Mouse (Mus musculus) G1E (cell line): ENCODE results near the gene Zfp710. TPM values are rescaled to one million over a fixed set of nuclear protein-coding genes. Genes with fewer than 3 reads are reported as not detected.
A peak's percentile ranks its signal among the peaks of the same experiment; 100 is the strongest.
"Not testable (repeated sequence)": the region's sequence is repeated elsewhere in the genome, so short reads cannot be mapped to it uniquely, and the experiment has no call there.

Experiments used
- ATAC-seq: 2 replicates; pipeline ENCODE4 v1.8.0; 2016; ENCODE audit warnings: mild to moderate bottlenecking; ENCODE audit not compliant: insufficient number of reproducible peaks, poor library complexity, low FRiP score, severe bottlenecking; ENCODE audit errors: extremely low read depth
- DNase-seq: peaks from one replicate; pipeline ENCODE4 v3.0.0; 2012; ENCODE audit warnings: low spot score
- H3K27me3 ChIP-seq: 2 replicates; pipeline ENCODE4 v1.6.1; 2012; ENCODE audit warnings: mild to moderate bottlenecking, low read length, inconsistent platforms; ENCODE audit not compliant: insufficient read depth
- H3K36me3 ChIP-seq: replicated peaks from 2 replicates; pipeline ENCODE3; 2012; ENCODE audit warnings: mild to moderate bottlenecking, inconsistent platforms
- H3K4me1 ChIP-seq: 2 replicates; pipeline ENCODE4 v1.6.1; 2012; ENCODE audit warnings: low read depth, low read length, inconsistent platforms, mixed read lengths; ENCODE audit not compliant: insufficient read depth
- H3K4me3 ChIP-seq: 2 replicates; pipeline ENCODE4 v1.5.1; 2012; ENCODE audit warnings: low read depth, mild to moderate bottlenecking, inconsistent platforms, low read length, moderate library complexity, mixed read lengths
- H3K9me3 ChIP-seq: replicated peaks from 2 replicates; pipeline ENCODE4 v1.6.1; 2012; ENCODE audit warnings: inconsistent platforms
- CTCF ChIP-seq: IDR thresholded peaks from 2 replicates; pipeline ENCODE4 v1.5.1; 2012; ENCODE audit warnings: low read depth, low read length, inconsistent platforms, mixed read lengths
- GATA1 ChIP-seq: IDR thresholded peaks from 2 replicates; pipeline ENCODE4 v1.6.1; 2012; ENCODE audit warnings: borderline replicate concordance, low read length, inconsistent platforms, mixed read lengths
- GATA2 ChIP-seq: IDR thresholded peaks from 2 replicates; pipeline ENCODE4 v1.6.1; 2012; ENCODE audit warnings: low read depth, low read length, inconsistent platforms, borderline replicate concordance
- POLR2AphosphoS5 ChIP-seq: IDR thresholded peaks from 2 replicates; pipeline ENCODE4 v1.6.1; 2012; ENCODE audit warnings: low read depth, low read length, inconsistent platforms; ENCODE audit not compliant: insufficient replicate concordance
- TAL1 ChIP-seq: conservative IDR thresholded peaks from 2 replicates; pipeline ENCODE4 v1.6.1; 2012; ENCODE audit warnings: low read depth, low read length, inconsistent platforms, mixed read lengths
- polyA plus RNA-seq: library from polyadenylated mRNA; stranded (reverse); fragments of >175 nt; gene quantifications from 2 replicates; pipeline ENCODE4 v1.2.3, GENCODE M21; 2012
- total RNA-seq, 2 experiments: library from RNA; stranded (forward) in 1 of 2; stranded (reverse) in 1 of 2; fragments of 200-1000 nt in 1 of 2; fragments of >200 nt in 1 of 2; fragmentation: Nextera tagmentation in 1 of 2; gene quantifications; 2 replicates each; pipeline ENCODE4 v1.2.3; 2014 to 2017

Gene Zfp710
- total and polyA plus RNA-seq, 3 experiments, result 10.7 to 53.7 (median 25.1) TPM

DNA sequence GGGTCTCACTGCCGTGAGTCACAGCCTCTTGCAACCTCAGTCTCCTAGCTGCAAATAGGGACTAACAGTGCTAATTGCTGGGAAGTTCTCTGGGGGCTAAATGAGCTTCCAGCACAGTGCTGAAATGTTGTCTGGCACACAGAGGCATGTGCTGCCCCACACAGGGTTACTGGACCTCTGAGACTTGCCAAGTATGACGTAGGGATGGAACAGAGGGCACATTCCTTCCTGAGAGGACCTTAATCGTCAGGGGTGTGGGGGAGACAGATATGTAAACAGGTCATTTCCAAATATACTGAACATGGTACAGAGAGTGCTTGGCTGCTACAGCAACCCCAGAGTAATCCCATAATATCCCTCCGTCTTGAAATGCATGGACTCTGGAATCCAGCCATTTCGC lies 96.5 kb downstream of the Zfp710 start:
- Histone ChIP-seq H3K9me3 (no peaks in the 10 kb centered on the region), H3K4me3 (no peak overlapping the region), H3K4me1 (peaks cover 39% of the 10 kb centered on the region), H3K36me3 (no peaks in the 10 kb centered on the region), H3K27me3 (no peaks in the 10 kb centered on the region; the same call in 1 of the 2 replicates)
- no peak for TF ChIP-seq POLR2AphosphoS5
- no peak for ATAC-seq
- DNase-seq, result no peak

DNA sequence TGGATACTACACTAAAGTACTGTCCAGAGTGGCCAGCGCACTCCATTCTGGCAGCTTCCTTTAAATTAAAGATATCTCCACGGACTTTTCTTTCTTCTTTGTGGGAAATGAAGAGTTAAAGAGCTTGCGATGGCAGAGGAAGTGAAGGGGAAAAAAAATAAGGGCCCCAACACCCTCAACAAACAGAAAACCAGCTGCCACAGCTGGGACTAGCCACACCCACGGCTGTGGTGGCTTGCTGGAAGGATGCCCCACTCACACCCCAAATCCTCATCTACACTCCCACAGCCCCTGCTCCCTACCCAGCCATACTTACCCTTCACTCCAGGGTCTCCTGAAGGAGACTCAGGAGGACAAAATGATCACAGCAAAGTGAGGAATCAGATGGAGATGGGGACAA lies 98.5 kb downstream of the Zfp710 start:
- Histone ChIP-seq H3K9me3 (no peaks in the 10 kb centered on the region), H3K36me3 (no peaks in the 10 kb centered on the region), H3K27me3 (no peaks in the 10 kb centered on the region), H3K4me1 (peaks cover 41% of the 10 kb centered on the region), H3K4me3 (peak overlapping the region; percentile 45; the same call in 1 of the 2 replicates)
- ATAC-seq (no peak; the same call in 1 of the 2 replicates), DNase-seq (peak; percentile 59)
- no peak for TF ChIP-seq CTCF
- TF ChIP-seq POLR2AphosphoS5, result no peak
- TF ChIP-seq TAL1, result no peak
- TF ChIP-seq GATA1, result no peak
- TF ChIP-seq GATA2, result no peak

DNA sequence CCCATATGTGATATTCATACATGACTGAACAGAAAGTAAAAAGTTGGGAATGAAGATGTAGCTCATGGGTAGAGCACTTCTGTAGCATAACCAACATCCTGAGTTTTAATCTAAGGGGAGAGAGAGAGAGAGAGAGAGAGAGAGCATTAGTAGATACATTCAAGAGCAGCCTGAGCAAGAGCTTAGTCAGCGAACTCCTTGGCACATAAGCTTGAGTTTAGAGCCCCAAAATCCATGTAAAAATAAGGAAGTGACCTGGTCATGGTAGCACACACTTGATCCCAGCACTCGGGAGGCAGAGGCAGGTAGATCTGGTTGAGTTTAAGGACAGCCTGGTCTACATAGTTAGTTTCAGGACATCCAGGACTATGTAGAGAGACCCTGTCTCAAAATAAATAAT lies 99.1 kb downstream of the Zfp710 start:
- DNase-seq, result no peak
- Histone ChIP-seq H3K36me3 (no peaks in the 10 kb centered on the region), H3K9me3 (no peaks in the 10 kb centered on the region), H3K4me3 (no peak overlapping the region), H3K27me3 (no peaks in the 10 kb centered on the region), H3K4me1 (peaks cover 41% of the 10 kb centered on the region)
- TF ChIP-seq GATA1, result no peak
- no peak for TF ChIP-seq TAL1
- TF ChIP-seq POLR2AphosphoS5, result no peak
- TF ChIP-seq GATA2, result no peak
- no peak for TF ChIP-seq CTCF
- no peak for ATAC-seq

DNA sequence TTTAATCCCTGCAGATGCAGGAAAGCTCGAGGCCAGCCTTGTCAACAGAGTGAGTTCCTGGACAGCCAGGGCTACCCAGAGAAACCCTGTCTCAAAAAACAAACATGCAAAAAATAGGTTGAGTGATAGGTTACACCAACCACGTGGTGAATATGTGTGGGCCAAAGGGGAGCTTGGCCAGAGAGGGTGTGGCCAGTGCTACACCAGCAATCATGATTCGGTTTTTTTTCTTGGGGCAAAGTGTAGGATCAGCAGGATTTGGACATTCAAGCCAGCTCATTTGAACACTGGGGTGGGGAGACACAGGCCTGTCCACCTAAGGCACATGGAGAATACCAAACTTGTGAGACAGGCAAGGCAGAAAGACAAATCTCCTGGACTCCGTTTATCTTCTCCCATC lies 104.7 kb downstream of the Zfp710 start:
- ATAC-seq (no peak), DNase-seq (no peak)
- H3K36me3 ChIP-seq, result no peaks in the 10 kb centered on the region
- TF ChIP-seq POLR2AphosphoS5 (no peak), TAL1 (no peak), CTCF (no peak), GATA2 (no peak), GATA1 (no peak)
- no peak overlapping the region for H3K4me3 ChIP-seq
- no peaks in the 10 kb centered on the region for H3K9me3 ChIP-seq
- peaks cover 4% of the 10 kb centered on the region; the same call in 1 of the 2 replicates for H3K27me3 ChIP-seq
- H3K4me1 ChIP-seq, result peaks cover 31% of the 10 kb centered on the region

DNA sequence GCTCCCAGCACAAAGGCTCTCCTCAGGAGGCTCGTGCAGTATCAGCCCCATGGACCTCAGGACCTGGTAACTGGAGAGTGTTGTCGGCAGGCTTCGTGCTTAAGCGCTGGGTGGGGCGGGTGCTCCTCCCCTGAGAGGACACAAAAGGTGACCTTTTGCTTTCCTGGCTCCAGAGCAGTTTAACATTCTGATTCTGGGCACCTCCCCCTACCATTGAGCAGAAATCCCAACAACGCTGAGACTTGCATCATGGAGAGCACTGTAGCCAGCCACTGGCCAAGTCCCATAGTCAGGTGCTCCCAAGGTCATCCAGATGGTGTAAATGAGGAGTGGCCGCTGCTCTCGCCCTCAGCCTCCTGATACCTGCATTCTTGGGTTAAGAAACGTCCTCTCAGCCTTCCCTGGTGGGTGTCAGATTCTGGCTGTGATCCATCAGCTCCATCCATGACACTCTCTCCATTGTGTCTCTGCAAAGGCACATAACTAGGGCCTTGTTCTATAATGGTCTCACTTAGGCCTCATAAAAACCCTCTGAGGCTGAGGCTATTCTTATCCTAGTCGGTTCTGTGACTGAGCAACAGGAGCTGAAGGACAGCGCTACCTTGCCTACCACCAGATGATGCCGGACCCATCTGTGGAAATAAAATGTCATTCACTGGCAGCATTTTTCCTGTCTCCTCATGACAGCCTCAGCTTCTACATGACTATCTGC lies 105.9 kb downstream of the Zfp710 start:
- TF ChIP-seq CTCF (no peak), GATA2 (no peak), TAL1 (no peak), POLR2AphosphoS5 (no peak), GATA1 (no peak)
- Histone ChIP-seq H3K4me1 (peaks cover 41% of the 10 kb centered on the region), H3K27me3 (peaks cover 4% of the 10 kb centered on the region; the same call in 1 of the 2 replicates), H3K9me3 (no peaks in the 10 kb centered on the region), H3K36me3 (no peaks in the 10 kb centered on the region), H3K4me3 (no peak overlapping the region)
- no peak for DNase-seq
- no peak for ATAC-seq

DNA sequence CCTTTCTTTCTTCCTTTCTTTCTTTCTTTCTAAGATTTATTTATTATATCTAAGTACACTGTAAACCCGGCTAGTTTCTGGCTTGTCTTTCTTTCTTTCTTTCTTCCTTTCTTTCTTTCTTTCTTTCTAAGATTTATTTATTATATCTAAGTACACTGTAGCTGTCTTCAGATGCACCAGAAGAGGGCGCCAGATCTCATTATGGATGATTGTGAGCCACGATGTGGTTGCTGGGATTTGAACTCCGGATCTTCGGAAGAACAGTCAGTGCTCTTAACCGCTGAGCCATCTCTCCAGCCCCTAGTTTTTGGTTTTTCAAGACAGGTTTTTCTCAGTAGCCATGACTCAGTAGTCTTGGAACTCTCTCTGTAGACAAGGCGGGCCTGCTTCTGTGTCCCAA lies 106.7 kb downstream of the Zfp710 start:
- peaks cover 42% of the 10 kb centered on the region for H3K4me1 ChIP-seq
- H3K27me3 ChIP-seq, H3K4me3 ChIP-seq, H3K36me3 ChIP-seq, DNase-seq, H3K9me3 ChIP-seq, ATAC-seq: not testable (repeated sequence)

DNA sequence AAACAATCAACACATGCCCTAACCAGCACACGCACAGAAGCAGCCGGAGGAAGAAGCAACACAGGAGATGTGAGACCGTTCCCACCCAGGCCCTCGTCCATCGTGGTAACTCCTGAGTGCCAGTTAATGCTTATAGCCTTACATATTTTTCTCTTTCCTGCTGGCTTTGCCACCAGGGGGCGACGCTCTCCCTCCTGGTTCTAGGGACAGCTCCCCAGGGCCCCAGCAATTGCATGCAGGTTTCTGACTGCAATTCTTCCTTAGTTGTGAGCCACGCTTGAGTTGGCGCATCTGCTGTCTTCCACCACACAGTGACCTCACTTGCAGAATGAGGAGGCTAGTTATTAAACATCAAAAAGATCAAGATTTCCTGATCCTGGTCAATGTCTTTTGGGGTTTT lies 107.9 kb downstream of the Zfp710 start:
- ATAC-seq (peak; percentile 8; the same call in 1 of the 2 replicates), DNase-seq (peak; percentile 37)
- Histone ChIP-seq H3K4me3 (no peak overlapping the region), H3K36me3 (peaks cover 10% of the 10 kb centered on the region), H3K4me1 (peaks cover 38% of the 10 kb centered on the region), H3K27me3 (peaks cover 4% of the 10 kb centered on the region; the same call in 1 of the 2 replicates), H3K9me3 (peaks cover 12% of the 10 kb centered on the region)
- TF ChIP-seq CTCF (peak; percentile 61), TAL1 (no peak)
